Mouse (Mus musculus) spleen, adult 2 months (tissue): ENCODE data around the gene Trf.

Experiments
- CTCF ChIP-seq: fragments of 200-500 bp; IDR thresholded peaks from 2 replicates; pipeline ENCODE4 v1.5.1; 2011; ENCODE audit warnings: mild to moderate bottlenecking, inconsistent platforms; ENCODE audit not compliant: insufficient read depth, insufficient read length, insufficient replicate concordance; ENCODE audit errors: extremely low read depth
- POLR2A ChIP-seq: fragments of 200-500 bp; IDR thresholded peaks from 2 replicates; pipeline ENCODE4 v1.6.1; 2011; ENCODE audit warnings: low read depth, low read length, inconsistent platforms

- no peak for TF ChIP-seq POLR2A
- no peak for TF ChIP-seq CTCF
These were observed 11.0 kb upstream of the Trf start for GRCm38 (mm10) chr9:103241206-103241605.
